Mouse (Mus musculus) small intestine, adult 2 months (tissue): ENCODE measurements around the gene Calcoco1.

Source experiments
- CTCF ChIP-seq: fragments of 200-500 bp; IDR thresholded peaks from 2 replicates; pipeline ENCODE4 v1.5.1; 2012; ENCODE audit warnings: low read depth, mild to moderate bottlenecking, control low read depth, inconsistent platforms, low read length, moderate library complexity, mixed read lengths; ENCODE audit not compliant: insufficient replicate concordance, insufficient read length; ENCODE audit errors: extremely low read depth
- POLR2A ChIP-seq: fragments of 200-500 bp; IDR thresholded peaks from 2 replicates; pipeline ENCODE4 v1.6.1; 2012; ENCODE audit warnings: low read depth, mild to moderate bottlenecking, control low read depth, inconsistent platforms, low read length, moderate library complexity

DNA sequence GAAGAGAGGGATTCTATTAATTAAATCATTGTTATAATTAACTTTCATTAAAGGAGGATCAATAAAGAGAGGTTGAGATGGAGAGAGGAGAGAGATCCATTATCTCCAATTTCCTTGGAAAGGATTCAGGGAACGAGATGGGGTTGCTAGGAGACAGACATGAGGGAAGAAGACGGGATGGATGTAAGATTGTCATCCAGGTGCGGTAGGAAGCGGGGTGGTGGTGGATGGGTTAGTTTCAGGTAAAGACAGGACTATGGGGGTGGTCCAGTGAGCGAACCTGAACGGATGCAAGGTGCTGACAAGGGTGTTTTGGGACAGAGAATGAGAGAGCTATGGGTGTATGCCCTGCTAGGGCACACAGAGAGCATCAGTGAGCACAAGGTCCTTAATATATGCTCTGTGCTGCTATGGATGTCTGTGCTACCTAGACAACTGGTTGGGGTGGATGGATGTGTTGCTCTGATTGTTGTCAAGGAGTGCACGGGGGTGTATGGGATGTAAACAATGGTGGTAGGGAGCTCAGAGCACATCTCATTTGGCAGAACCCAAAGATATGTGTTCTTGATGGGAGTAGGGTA, 16.0 kb downstream of the Calcoco1 start:
- TF ChIP-seq CTCF (no peak), POLR2A (no peak)
